ENCODE assay signal across 17 mouse cellular contexts in genomic region chr6:22326289-22326688, GRCm38 (mm10). TPM values are rescaled to one million over a fixed set of nuclear protein-coding genes. Genes with fewer than 3 reads are reported as not detected.
DNase-seq lines count a peak whose midpoint lies in the region; ATAC-seq lines count a peak whose summit lies in the region.
"Had no signal": no experiment of that assay in that cellular context is flagged by ENCODE, and none has a peak within 500 bp of the region (broad histone marks: within the 10 kb centered on the region; RNA-seq: fewer than 3 reads in every experiment).

No protein-coding gene starts in this region.

- H3K9me3 ChIP-seq in kidney, embryonic 15.5 days (replicated peaks), result no peaks in the 10 kb centered on the region
- H3K9me3 ChIP-seq in limb, embryonic 11.5 days (ENCODE audit: control insufficient read depth, low read length), result no peaks in the 10 kb centered on the region
- H3K9me3 ChIP-seq in limb, embryonic 10.5 days (replicated peaks), result no peaks in the 10 kb centered on the region
- H3K9me3 ChIP-seq: embryonic facial prominence, embryonic 15.5 days; heart, embryonic 10.5 days; heart, embryonic 13.5 days had no signal

- peak overlapping the region; percentile 29 for H3K27ac ChIP-seq in kidney, embryonic 15.5 days
- H3K27ac ChIP-seq in limb, embryonic 11.5 days (replicated peaks; ENCODE audit: low read depth, low read length), result no peak overlapping the region
- H3K27ac ChIP-seq in limb, embryonic 10.5 days, result no peak overlapping the region
- H3K27ac ChIP-seq: embryonic facial prominence, embryonic 15.5 days; gastrocnemius, adult 2 months; heart, embryonic 10.5 days; heart, embryonic 13.5 days; hindbrain, embryonic 14.5 days; hindbrain, postnatal 0 days had no signal

- WGBS in kidney, embryonic 15.5 days, result 80% methylated on average over 4 of the region's 4 CpGs
- WGBS in limb, embryonic 11.5 days, result 75% methylated on average over 4 of the region's 4 CpGs
- WGBS in limb, embryonic 10.5 days, result 85% methylated on average over 4 of the region's 4 CpGs

- H3K4me3 ChIP-seq in kidney, embryonic 15.5 days (replicated peaks), result no peak overlapping the region
- H3K4me3 ChIP-seq in limb, embryonic 11.5 days (ENCODE audit: low read depth, low read length), result no peak overlapping the region
- H3K4me3 ChIP-seq in limb, embryonic 10.5 days, result no peak overlapping the region
- H3K4me3 ChIP-seq: embryonic facial prominence, embryonic 15.5 days; gastrocnemius, adult 2 months; heart, embryonic 10.5 days; heart, embryonic 13.5 days had no signal

- ATAC-seq in kidney, embryonic 15.5 days (replicated peaks; ENCODE audit: low FRiP score), result no peak
- ATAC-seq in limb, embryonic 11.5 days (ENCODE audit: insufficient number of reproducible peaks, low FRiP score, low TSS enrichment, low read depth), result 0 out of 2 replicates have a peak, but pooled peaks have one; percentile 28

- no peak overlapping the region for H3K4me2 ChIP-seq in kidney, embryonic 15.5 days
- no peak overlapping the region for H3K4me2 ChIP-seq in limb, embryonic 11.5 days (ENCODE audit: low read depth, severe bottlenecking)
- H3K4me2 ChIP-seq: embryonic facial prominence, embryonic 15.5 days; heart, embryonic 13.5 days; hindbrain, embryonic 14.5 days had no signal

- peak; percentile 70 for DNase-seq in heart, adult 11 months
- no peak for DNase-seq in heart, adult 8-10 months (ENCODE audit: low spot score)
- DNase-seq in kidney, adult 8-10 months, result no peak
- DNase-seq in limb, embryonic 11.5 days (ENCODE audit: low spot score), result no peak
- DNase-seq in limb, embryonic 10.5 days (ENCODE audit: low spot score), result no peak
- no peak for DNase-seq in adrenal gland, postnatal 14 days

- H3K4me1 ChIP-seq in kidney, embryonic 15.5 days, result peaks cover 14% of the 10 kb centered on the region
- no peaks in the 10 kb centered on the region for H3K4me1 ChIP-seq in limb, embryonic 11.5 days (ENCODE audit: control insufficient read depth, insufficient read depth, low read length)
- H3K4me1 ChIP-seq in limb, embryonic 10.5 days, result 0 out of 2 replicates have a peak, but pooled peaks cover 2% of the 10 kb centered on the region
- H3K4me1 ChIP-seq: embryonic facial prominence, embryonic 15.5 days had no signal

- no peaks in the 10 kb centered on the region for H3K27me3 ChIP-seq in kidney, embryonic 15.5 days
- H3K27me3 ChIP-seq in limb, embryonic 11.5 days (ENCODE audit: control insufficient read depth, insufficient read depth, low read length), result no peaks in the 10 kb centered on the region
- no peaks in the 10 kb centered on the region for H3K27me3 ChIP-seq in limb, embryonic 10.5 days (ENCODE audit: low read depth, poor library complexity, severe bottlenecking)
- H3K27me3 ChIP-seq: embryonic facial prominence, embryonic 15.5 days; heart, embryonic 13.5 days had no signal

- H3K9ac ChIP-seq in kidney, embryonic 15.5 days, result no peak overlapping the region
- no peak overlapping the region for H3K9ac ChIP-seq in limb, embryonic 11.5 days (ENCODE audit: low read length)
- H3K9ac ChIP-seq: embryonic facial prominence, embryonic 15.5 days; forebrain, postnatal 0 days; heart, embryonic 13.5 days; hindbrain, embryonic 14.5 days had no signal

- H3K36me3 ChIP-seq in kidney, embryonic 15.5 days, result peaks cover 25% of the 10 kb centered on the region
- no peaks in the 10 kb centered on the region for H3K36me3 ChIP-seq in limb, embryonic 11.5 days (ENCODE audit: control insufficient read depth, insufficient read depth, low read length)
- H3K36me3 ChIP-seq in limb, embryonic 10.5 days, result peaks cover 17% of the 10 kb centered on the region

RNA-seq across cellular contexts. Expression of gene Fam3c, which starts 29.8 kb away (rescaled TPM):
- total RNA-seq in heart, adult 8-10 months (2022), result 10 to 100 TPM; 27.0 to 33.8 (median 32.0) TPM
- 56.6 and 59.0 TPM in 2 replicates for polyA plus RNA-seq in kidney, embryonic 15.5 days (2015; fragmentation: Nextera tagmentation; extraction: Ambion mirVana)
- polyA plus RNA-seq in limb, embryonic 11.5 days (2014; fragmentation: Nextera tagmentation; extraction: Ambion mirVana), result 40.1 and 40.3 TPM in 2 replicates
- polyA plus RNA-seq in limb, embryonic 10.5 days (2016; fragmentation: Nextera tagmentation; extraction: Ambion mirVana), result 27.4 and 28.8 TPM in 2 replicates
- 47.7 and 52.0 TPM in 2 replicates for total RNA-seq in adrenal gland, postnatal 14 days (2021)

RNA-seq across cellular contexts. Expression of gene Wnt16, which starts 38.3 kb away (rescaled TPM):
- total RNA-seq in heart, adult 8-10 months (2022), result under 1 TPM in 2 of 4 experiments, not detected in 2; 0.25 to 0.44 TPM
- polyA plus RNA-seq in kidney, embryonic 15.5 days (2015; fragmentation: Nextera tagmentation; extraction: Ambion mirVana), result 1.2 and 1.7 TPM in 2 replicates
- polyA plus RNA-seq in limb, embryonic 11.5 days (2014; fragmentation: Nextera tagmentation; extraction: Ambion mirVana), result 0.51 and 0.88 TPM in 2 replicates
- 1.4 and 2.3 TPM in 2 replicates for polyA plus RNA-seq in limb, embryonic 10.5 days (2016; fragmentation: Nextera tagmentation; extraction: Ambion mirVana)
- 0.41 and 0.79 TPM in 2 replicates for total RNA-seq in adrenal gland, postnatal 14 days (2021)
- total RNA-seq: adrenal gland, adult 2 months; adrenal gland, postnatal 25 days; MEL had no signal
